Mouse (Mus musculus): ENCODE results near the gene Dohh. TPM values are rescaled to one million over a fixed set of nuclear protein-coding genes. Genes with fewer than 3 reads are reported as not detected.
A peak's percentile ranks its signal among the peaks of the same experiment; 100 is the strongest.

Dohh gene
- polyA plus RNA-seq, 1 experiment from 2014 or later: 69.7 TPM

- no peaks in the 10 kb centered on the region for H3K9me3 ChIP-seq
- H3K27me3 ChIP-seq (replicated peaks): peaks cover 8% of the 10 kb centered on the region; the same call in 1 of the 2 replicates
- H3K9ac ChIP-seq: no peak overlapping the region
- no peak overlapping the region for H3K27ac ChIP-seq (replicated peaks)
- 76% methylated on average over 5 of the region's 5 CpGs for WGBS
- peaks cover 66% of the 10 kb centered on the region for H3K4me1 ChIP-seq
- H3K4me3 ChIP-seq: no peak overlapping the region
- H3K4me2 ChIP-seq: no peak overlapping the region
- peaks cover 23% of the 10 kb centered on the region for H3K36me3 ChIP-seq
- ATAC-seq (ENCODE audit: extremely low read depth, insufficient number of reproducible peaks, low FRiP score, low TSS enrichment): no peak
Observed at GRCm38 (mm10) chr10:81421797-81422100, 37.5 kb downstream of the Dohh start.

- H3K9me3 ChIP-seq: no peaks in the 10 kb centered on the region
- no peak for ATAC-seq (ENCODE audit: extremely low read depth, insufficient number of reproducible peaks, low FRiP score, low TSS enrichment)
- H3K4me2 ChIP-seq: no peak overlapping the region
- peaks cover 62% of the 10 kb centered on the region for H3K4me1 ChIP-seq
- no peak overlapping the region for H3K27ac ChIP-seq (replicated peaks)
- WGBS: 72% methylated on average over 6 of the region's 6 CpGs
- H3K36me3 ChIP-seq: peaks cover 23% of the 10 kb centered on the region
- 0 out of 2 replicates have a peak overlapping the region, but pooled peaks have one; percentile 7 for H3K9ac ChIP-seq
- no peak overlapping the region for H3K4me3 ChIP-seq
- H3K27me3 ChIP-seq (replicated peaks): peaks cover 8% of the 10 kb centered on the region; the same call in 1 of the 2 replicates
Observed at GRCm38 (mm10) chr10:81422191-81422590, 38.0 kb downstream of the Dohh start.

- Histone ChIP-seq H3K4me1 (peaks cover 62% of the 10 kb centered on the region), H3K9me3 (no peaks in the 10 kb centered on the region), H3K9ac (0 out of 2 replicates have a peak overlapping the region, but pooled peaks have one; percentile 7), H3K4me3 (no peak overlapping the region), H3K27me3 (replicated peaks) (peaks cover 8% of the 10 kb centered on the region; the same call in 1 of the 2 replicates), H3K36me3 (peaks cover 23% of the 10 kb centered on the region), H3K4me2 (no peak overlapping the region), H3K27ac (replicated peaks) (no peak overlapping the region)
- no peak for ATAC-seq (ENCODE audit: extremely low read depth, insufficient number of reproducible peaks, low FRiP score, low TSS enrichment)
- WGBS: 73% methylated on average over 3 of the region's 3 CpGs
Observed at GRCm38 (mm10) chr10:81422661-81423217, 38.5 kb downstream of the Dohh start.

- Histone ChIP-seq H3K27ac (replicated peaks) (peak overlapping the region; percentile 78), H3K4me3 (no peak overlapping the region), H3K9ac (peak overlapping the region; percentile 95), H3K9me3 (no peaks in the 10 kb centered on the region), H3K4me2 (peak overlapping the region; percentile 94), H3K36me3 (peaks cover 18% of the 10 kb centered on the region), H3K4me1 (peaks cover 53% of the 10 kb centered on the region), H3K27me3 (replicated peaks) (peaks cover 13% of the 10 kb centered on the region; the same call in 1 of the 2 replicates)
- no peak for ATAC-seq (ENCODE audit: extremely low read depth, insufficient number of reproducible peaks, low FRiP score, low TSS enrichment)
- 72% methylated on average over 4 of the region's 4 CpGs for WGBS
Observed at GRCm38 (mm10) chr10:81423476-81424245, 39.4 kb downstream of the Dohh start.

GRCm38 (mm10) chr10:81424246-81425051 lies 40.2 kb downstream of the Dohh start:
- Histone ChIP-seq H3K4me3 (peak overlapping the region; percentile 81), H3K4me1 (peaks cover 50% of the 10 kb centered on the region), H3K36me3 (peaks cover 11% of the 10 kb centered on the region), H3K4me2 (peak overlapping the region; percentile 94), H3K9ac (peak overlapping the region; percentile 95), H3K9me3 (no peaks in the 10 kb centered on the region), H3K27me3 (replicated peaks) (peaks cover 13% of the 10 kb centered on the region; the same call in 1 of the 2 replicates), H3K27ac (replicated peaks) (peak overlapping the region; percentile 78)
- 13% methylated on average over 23 of the region's 25 CpGs for WGBS
- ATAC-seq (ENCODE audit: extremely low read depth, insufficient number of reproducible peaks, low FRiP score, low TSS enrichment): no peak

GRCm38 (mm10) chr10:81425236-81425850 lies 41.1 kb downstream of the Dohh start:
- Histone ChIP-seq H3K9ac (peak overlapping the region; percentile 95), H3K27me3 (replicated peaks) (peaks cover 13% of the 10 kb centered on the region; the same call in 1 of the 2 replicates), H3K4me2 (peak overlapping the region; percentile 94), H3K36me3 (peaks cover 4% of the 10 kb centered on the region), H3K9me3 (no peaks in the 10 kb centered on the region), H3K27ac (replicated peaks) (peak overlapping the region; percentile 78), H3K4me3 (peak overlapping the region; percentile 81), H3K4me1 (peaks cover 53% of the 10 kb centered on the region)
- 27% methylated on average over 10 of the region's 10 CpGs for WGBS
- ATAC-seq (ENCODE audit: extremely low read depth, insufficient number of reproducible peaks, low FRiP score, low TSS enrichment): no peak

- peaks cover 13% of the 10 kb centered on the region; the same call in 1 of the 2 replicates for H3K27me3 ChIP-seq (replicated peaks)
- ATAC-seq (ENCODE audit: extremely low read depth, insufficient number of reproducible peaks, low FRiP score, low TSS enrichment): no peak
- H3K4me3 ChIP-seq: peak overlapping the region; percentile 81
- no peaks in the 10 kb centered on the region for H3K36me3 ChIP-seq
- H3K4me1 ChIP-seq: peaks cover 58% of the 10 kb centered on the region
- peak overlapping the region; percentile 95 for H3K9ac ChIP-seq
- H3K9me3 ChIP-seq: no peaks in the 10 kb centered on the region
- H3K27ac ChIP-seq (replicated peaks): peak overlapping the region; percentile 78
- WGBS: under 1% methylated on average over 18 of the region's 33 CpGs
- H3K4me2 ChIP-seq: peak overlapping the region; percentile 94
Observed at GRCm38 (mm10) chr10:81426081-81426671, 41.9 kb downstream of the Dohh start.

GRCm38 (mm10) chr10:81426897-81427296 lies 42.7 kb downstream of the Dohh start:
- Histone ChIP-seq H3K9ac (peak overlapping the region; percentile 95), H3K4me1 (peaks cover 61% of the 10 kb centered on the region), H3K36me3 (no peaks in the 10 kb centered on the region), H3K9me3 (no peaks in the 10 kb centered on the region), H3K4me3 (peak overlapping the region; percentile 81), H3K27ac (replicated peaks) (peak overlapping the region; percentile 66), H3K27me3 (replicated peaks) (peaks cover 13% of the 10 kb centered on the region; the same call in 1 of the 2 replicates), H3K4me2 (peak overlapping the region; percentile 94)
- no peak for ATAC-seq (ENCODE audit: extremely low read depth, insufficient number of reproducible peaks, low FRiP score, low TSS enrichment)
- under 1% methylated on average over 21 of the region's 38 CpGs for WGBS

GRCm38 (mm10) chr10:81427327-81427726 lies 43.1 kb downstream of the Dohh start:
- Histone ChIP-seq H3K27ac (replicated peaks) (no peak overlapping the region), H3K9ac (peak overlapping the region; percentile 95), H3K4me3 (peak overlapping the region; percentile 81), H3K4me2 (peak overlapping the region; percentile 94), H3K4me1 (peaks cover 58% of the 10 kb centered on the region), H3K27me3 (replicated peaks) (peaks cover 13% of the 10 kb centered on the region; the same call in 1 of the 2 replicates), H3K36me3 (no peaks in the 10 kb centered on the region), H3K9me3 (no peaks in the 10 kb centered on the region)
- no peak for ATAC-seq (ENCODE audit: extremely low read depth, insufficient number of reproducible peaks, low FRiP score, low TSS enrichment)
- 24% methylated on average over 3 of the region's 3 CpGs for WGBS

GRCm38 (mm10) chr10:81427804-81428506 lies 43.7 kb downstream of the Dohh start:
- Histone ChIP-seq H3K4me3 (no peak overlapping the region; the same call in 1 of the 2 replicates), H3K9me3 (no peaks in the 10 kb centered on the region), H3K4me1 (peaks cover 62% of the 10 kb centered on the region), H3K36me3 (no peaks in the 10 kb centered on the region), H3K4me2 (no peak overlapping the region), H3K27me3 (replicated peaks) (peaks cover 16% of the 10 kb centered on the region; the same call in 1 of the 2 replicates), H3K27ac (replicated peaks) (no peak overlapping the region), H3K9ac (no peak overlapping the region)
- 78% methylated on average over 8 of the region's 8 CpGs for WGBS
- no peak for ATAC-seq (ENCODE audit: extremely low read depth, insufficient number of reproducible peaks, low FRiP score, low TSS enrichment)

Data from heart, embryonic 13.5 days (tissue).